9 mouse cellular contexts compared by ENCODE assay signal in the genomic region with DNA sequence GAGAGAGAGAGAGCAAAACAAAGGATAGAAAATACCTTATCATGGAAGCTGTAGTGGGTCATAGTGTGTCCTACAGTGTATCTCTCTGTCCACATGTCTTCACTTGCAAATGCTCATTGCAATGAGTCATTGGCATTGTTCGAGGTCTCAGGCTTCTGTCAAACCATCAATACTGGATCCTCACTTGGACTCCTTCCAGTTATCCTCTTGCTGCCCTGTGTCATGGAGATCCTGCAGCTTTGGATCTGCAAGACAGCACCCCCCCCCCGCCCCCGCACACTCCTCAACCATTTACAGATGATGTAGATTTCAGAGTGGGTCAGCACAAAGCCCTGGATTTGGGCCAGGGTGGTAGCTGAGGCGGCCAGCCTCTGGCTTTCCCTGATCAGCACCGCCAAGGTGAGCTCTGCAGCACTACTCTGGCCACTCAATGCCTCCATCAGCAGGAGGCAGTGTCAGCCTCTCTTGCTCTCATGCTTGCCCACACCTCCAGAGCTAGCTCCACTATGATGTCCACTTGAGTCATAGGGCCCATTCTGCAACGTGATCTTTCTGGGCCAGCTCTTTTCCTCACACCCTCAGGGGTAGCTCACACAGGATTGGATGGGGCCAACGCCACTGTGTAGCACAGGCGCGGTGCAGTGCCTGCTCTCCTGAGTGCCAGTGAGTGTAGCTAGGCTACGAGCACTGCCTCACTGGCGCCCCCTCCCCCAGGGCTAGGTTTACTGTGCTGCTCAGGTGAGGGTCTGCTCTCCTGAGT. TPM values are rescaled to one million over a fixed set of nuclear protein-coding genes. Genes with fewer than 3 reads are reported as not detected.
DNase-seq lines count a peak whose midpoint lies in the region; ATAC-seq lines count a peak whose summit lies in the region.
"Had no signal": no experiment of that assay in that cellular context is flagged by ENCODE, and none has a peak within 500 bp of the region (broad histone marks: within the 10 kb centered on the region; RNA-seq: fewer than 3 reads in every experiment).

No protein-coding gene starts in this region.

- no peak overlapping the region for H3K4me2 ChIP-seq in forebrain, embryonic 13.5 days
- no peak overlapping the region for H3K4me2 ChIP-seq in hindbrain, embryonic 16.5 days (ENCODE audit: low read length)
- H3K4me2 ChIP-seq in midbrain, embryonic 13.5 days (replicated peaks), result no peak overlapping the region

- no peak overlapping the region for H3K4me3 ChIP-seq in forebrain, embryonic 10.5 days
- no peak overlapping the region for H3K4me3 ChIP-seq in forebrain, embryonic 13.5 days
- no peak overlapping the region for H3K4me3 ChIP-seq in hindbrain, embryonic 16.5 days (ENCODE audit: low read length)
- H3K4me3 ChIP-seq in midbrain, embryonic 13.5 days (replicated peaks), result no peak overlapping the region

- no peak overlapping the region for H3K9ac ChIP-seq in forebrain, embryonic 13.5 days
- H3K9ac ChIP-seq in hindbrain, embryonic 16.5 days (ENCODE audit: low read depth, low read length), result no peak overlapping the region
- H3K9ac ChIP-seq in midbrain, embryonic 13.5 days (replicated peaks), result no peak overlapping the region

- no peaks in the 10 kb centered on the region for H3K36me3 ChIP-seq in forebrain, embryonic 10.5 days (replicated peaks)
- H3K36me3 ChIP-seq in forebrain, embryonic 13.5 days (ENCODE audit: poor library complexity, severe bottlenecking), result no peaks in the 10 kb centered on the region
- no peaks in the 10 kb centered on the region for H3K36me3 ChIP-seq in hindbrain, embryonic 16.5 days (ENCODE audit: control insufficient read depth, insufficient read depth, low read length)
- no peaks in the 10 kb centered on the region for H3K36me3 ChIP-seq in midbrain, embryonic 13.5 days

- no peak for DNase-seq in forebrain, embryonic 10.5 days (ENCODE audit: extremely low spot score, low spot score)
- peak; percentile 69 for DNase-seq in Muller cell, postnatal 12 days (ENCODE audit: inconsistent ontology term)
- DNase-seq in T-cell, adult 2 months (ENCODE audit: low spot score), result no peak
- DNase-seq in ovary, postnatal 14 days (ENCODE audit: low spot score), result no peak

- 0 out of 2 replicates have a peak overlapping the region, but pooled peaks have one; percentile 11 for H3K27ac ChIP-seq in forebrain, embryonic 10.5 days
- H3K27ac ChIP-seq in forebrain, embryonic 13.5 days, result no peak overlapping the region
- H3K27ac ChIP-seq in hindbrain, embryonic 16.5 days (ENCODE audit: low read depth, low read length), result no peak overlapping the region
- no peak overlapping the region for H3K27ac ChIP-seq in midbrain, embryonic 13.5 days

- 22% methylated on average over 11 of the region's 11 CpGs for WGBS in forebrain, embryonic 10.5 days
- WGBS in forebrain, embryonic 13.5 days, result 19% methylated on average over 11 of the region's 11 CpGs
- WGBS in hindbrain, embryonic 16.5 days, result 21% methylated on average over 11 of the region's 11 CpGs
- WGBS in midbrain, embryonic 13.5 days, result 22% methylated on average over 11 of the region's 11 CpGs

- H3K9me3 ChIP-seq in forebrain, embryonic 10.5 days, result no peaks in the 10 kb centered on the region
- H3K9me3 ChIP-seq in forebrain, embryonic 13.5 days (replicated peaks), result no peaks in the 10 kb centered on the region
- H3K9me3 ChIP-seq in hindbrain, embryonic 16.5 days (ENCODE audit: control insufficient read depth, low read length), result no peaks in the 10 kb centered on the region
- no peaks in the 10 kb centered on the region for H3K9me3 ChIP-seq in midbrain, embryonic 13.5 days

- no peaks in the 10 kb centered on the region for H3K27me3 ChIP-seq in forebrain, embryonic 10.5 days (ENCODE audit: poor library complexity, severe bottlenecking)
- no peaks in the 10 kb centered on the region for H3K27me3 ChIP-seq in forebrain, embryonic 13.5 days
- H3K27me3 ChIP-seq in hindbrain, embryonic 16.5 days (replicated peaks; ENCODE audit: control insufficient read depth, insufficient read depth, low read length), result no peaks in the 10 kb centered on the region
- H3K27me3 ChIP-seq in midbrain, embryonic 13.5 days, result 0 out of 2 replicates have a peak, but pooled peaks cover 2% of the 10 kb centered on the region
- H3K27me3 ChIP-seq: CH12.LX had no signal

- no peak for ATAC-seq in forebrain, embryonic 13.5 days
- ATAC-seq in hindbrain, embryonic 16.5 days, result peak; percentile 46
- ATAC-seq in midbrain, embryonic 13.5 days, result peak; percentile 59
- ATAC-seq in erythroblast, adult 5-6 weeks (replicated peaks; ENCODE audit: low FRiP score, poor library complexity, severe bottlenecking), result no peak

- peaks cover 27% of the 10 kb centered on the region for H3K4me1 ChIP-seq in forebrain, embryonic 10.5 days
- H3K4me1 ChIP-seq in forebrain, embryonic 13.5 days, result peaks cover 21% of the 10 kb centered on the region
- H3K4me1 ChIP-seq in hindbrain, embryonic 16.5 days (ENCODE audit: control insufficient read depth, insufficient read depth, low read depth, low read length), result peaks cover 9% of the 10 kb centered on the region
- peaks cover 27% of the 10 kb centered on the region for H3K4me1 ChIP-seq in midbrain, embryonic 13.5 days (replicated peaks)

RNA-seq across cellular contexts. Expression of a gene that starts 2.1 kb away (rescaled TPM):
- polyA plus RNA-seq in forebrain, embryonic 10.5 days (2016; fragmentation: Nextera tagmentation; extraction: Ambion mirVana), result 0.73 and 1.0 TPM in 2 replicates
- 2.5 TPM in 2 replicates for polyA plus RNA-seq in forebrain, embryonic 13.5 days (2015; fragmentation: Nextera tagmentation; extraction: Ambion mirVana)
- 1.2 and 1.4 TPM in 2 replicates for polyA plus RNA-seq in hindbrain, embryonic 16.5 days (2015; fragmentation: Nextera tagmentation; extraction: Ambion mirVana)
- 3.1 and 4.0 TPM in 2 replicates for polyA plus RNA-seq in midbrain, embryonic 13.5 days (2015; fragmentation: Nextera tagmentation; extraction: Ambion mirVana)
- total RNA-seq in erythroblast, adult 5-6 weeks (2015; ENCODE audit: low replicate concordance), result 0.84 TPM in 1 of 2 replicates, not detected in the other
- total RNA-seq in erythroblast, adult 5-6 weeks (2017; ENCODE audit: low replicate concordance), result not detected in 2 replicates

RNA-seq across cellular contexts. Expression of a gene that starts 43.0 kb away (rescaled TPM):
- 10.6 and 12.0 TPM in 2 replicates for polyA plus RNA-seq in forebrain, embryonic 10.5 days (2016; fragmentation: Nextera tagmentation; extraction: Ambion mirVana)
- 13.4 and 15.7 TPM in 2 replicates for polyA plus RNA-seq in forebrain, embryonic 13.5 days (2015; fragmentation: Nextera tagmentation; extraction: Ambion mirVana)
- 11.8 and 14.4 TPM in 2 replicates for polyA plus RNA-seq in hindbrain, embryonic 16.5 days (2015; fragmentation: Nextera tagmentation; extraction: Ambion mirVana)
- polyA plus RNA-seq in midbrain, embryonic 13.5 days (2015; fragmentation: Nextera tagmentation; extraction: Ambion mirVana), result 17.3 and 19.4 TPM in 2 replicates
- 4.2 and 5.8 TPM in 2 replicates for total RNA-seq in erythroblast, adult 5-6 weeks (2015; ENCODE audit: low replicate concordance)
- total RNA-seq in erythroblast, adult 5-6 weeks (2017; ENCODE audit: low replicate concordance), result 2.6 and 3.9 TPM in 2 replicates

Comparison
In these comparisons a context has a peak if more than half of its experiments do, and no peak if none do; other contexts are left out.
1. ATAC-seq: peak in hindbrain, embryonic 16.5 days (single experiment) and midbrain, embryonic 13.5 days (single experiment); none in forebrain, embryonic 13.5 days (single experiment) and erythroblast, adult 5-6 weeks (single experiment).